Mouse (Mus musculus): ENCODE measurements around the gene Eng. TPM values are rescaled to one million over a fixed set of nuclear protein-coding genes. Genes with fewer than 3 reads are reported as not detected.

Eng gene
- polyA plus RNA-seq, 1 experiment from 2014 or later, result 148 TPM

- no peaks in the 10 kb centered on the region for H3K9me3 ChIP-seq (ENCODE audit: control insufficient read depth, low read length)
- H3K27me3 ChIP-seq (ENCODE audit: control insufficient read depth, insufficient read depth, low read length), result no peaks in the 10 kb centered on the region
- H3K36me3 ChIP-seq (ENCODE audit: control insufficient read depth, insufficient read depth, low read length), result peaks cover 35% of the 10 kb centered on the region
- no peak overlapping the region for H3K4me2 ChIP-seq (ENCODE audit: low read length)
- no peak overlapping the region; the same call in 1 of the 2 replicates for H3K9ac ChIP-seq (ENCODE audit: low read length)
- WGBS, result 16% methylated on average over 5 of the region's 5 CpGs
- H3K4me3 ChIP-seq (ENCODE audit: control insufficient read depth in 1 of 2, insufficient read depth in 1 of 2, low read depth in 1 of 2, low read length in 2 of 2), result no peak overlapping the region
- no peak overlapping the region for H3K27ac ChIP-seq (replicated peaks in 1 of 2; ENCODE audit: control insufficient read depth in 1 of 2, insufficient read depth in 1 of 2, low read depth in 2 of 2, low read length in 2 of 2)
- no peak for ATAC-seq (ENCODE audit: insufficient number of reproducible peaks, insufficient read depth, low FRiP score, low read depth)
- peaks cover 8 to 16% of the 10 kb centered on the region in 2 experiments for H3K4me1 ChIP-seq (ENCODE audit: control insufficient read depth in 2 of 2, insufficient read depth in 2 of 2, low read length in 2 of 2)
Observed at GRCm38 (mm10) chr2:32689420-32689819, 43.0 kb downstream of the Eng start.

- Histone ChIP-seq H3K4me2 (ENCODE audit: low read length) (no peak overlapping the region), H3K27me3 (ENCODE audit: control insufficient read depth, insufficient read depth, low read length) (no peaks in the 10 kb centered on the region), H3K9me3 (ENCODE audit: control insufficient read depth, low read length) (no peaks in the 10 kb centered on the region), H3K4me1 (ENCODE audit: control insufficient read depth in 2 of 2, insufficient read depth in 2 of 2, low read length in 2 of 2) (peaks cover 10 to 18% of the 10 kb centered on the region in 2 experiments), H3K4me3 (ENCODE audit: control insufficient read depth in 1 of 2, insufficient read depth in 1 of 2, low read depth in 1 of 2, low read length in 2 of 2) (no peak overlapping the region), H3K27ac (replicated peaks in 1 of 2; ENCODE audit: control insufficient read depth in 1 of 2, insufficient read depth in 1 of 2, low read depth in 2 of 2, low read length in 2 of 2) (no peak overlapping the region), H3K36me3 (ENCODE audit: control insufficient read depth, insufficient read depth, low read length) (peaks cover 19% of the 10 kb centered on the region), H3K9ac (ENCODE audit: low read length) (no peak overlapping the region)
- WGBS, result 83% methylated on average over 11 of the region's 11 CpGs
- ATAC-seq (ENCODE audit: insufficient number of reproducible peaks, insufficient read depth, low FRiP score, low read depth), result no peak
Observed at GRCm38 (mm10) chr2:32691041-32691440, 44.6 kb downstream of the Eng start.

GRCm38 (mm10) chr2:32692496-32692895, 46.1 kb downstream of the Eng start:
- Histone ChIP-seq H3K27me3 (ENCODE audit: control insufficient read depth, insufficient read depth, low read length) (no peaks in the 10 kb centered on the region), H3K9ac (ENCODE audit: low read length) (no peak overlapping the region), H3K4me1 (ENCODE audit: control insufficient read depth in 2 of 2, insufficient read depth in 2 of 2, low read length in 2 of 2) (peaks cover 10 to 18% of the 10 kb centered on the region in 2 experiments), H3K27ac (replicated peaks in 1 of 2; ENCODE audit: control insufficient read depth in 1 of 2, insufficient read depth in 1 of 2, low read depth in 2 of 2, low read length in 2 of 2) (no peak overlapping the region), H3K9me3 (ENCODE audit: control insufficient read depth, low read length) (no peaks in the 10 kb centered on the region), H3K4me3 (ENCODE audit: control insufficient read depth in 1 of 2, insufficient read depth in 1 of 2, low read depth in 1 of 2, low read length in 2 of 2) (no peak overlapping the region), H3K4me2 (ENCODE audit: low read length) (peak overlapping the region; percentile 96), H3K36me3 (ENCODE audit: control insufficient read depth, insufficient read depth, low read length) (peaks cover 6% of the 10 kb centered on the region)
- 96% methylated on average over 14 of the region's 14 CpGs for WGBS
- ATAC-seq (ENCODE audit: insufficient number of reproducible peaks, insufficient read depth, low FRiP score, low read depth), result no peak

GRCm38 (mm10) chr2:32693282-32693681, 46.9 kb downstream of the Eng start:
- peak overlapping the region; percentile 96 for H3K4me2 ChIP-seq (ENCODE audit: low read length)
- ATAC-seq (ENCODE audit: insufficient number of reproducible peaks, insufficient read depth, low FRiP score, low read depth), result no peak
- H3K27me3 ChIP-seq (ENCODE audit: control insufficient read depth, insufficient read depth, low read length), result no peaks in the 10 kb centered on the region
- no peaks in the 10 kb centered on the region for H3K36me3 ChIP-seq (ENCODE audit: control insufficient read depth, insufficient read depth, low read length)
- H3K4me1 ChIP-seq (ENCODE audit: control insufficient read depth in 2 of 2, insufficient read depth in 2 of 2, low read length in 2 of 2), result peaks cover 10 to 18% of the 10 kb centered on the region in 2 experiments
- peak overlapping the region; percentile 95 for H3K9ac ChIP-seq (ENCODE audit: low read length)
- H3K27ac ChIP-seq (replicated peaks in 1 of 2; ENCODE audit: control insufficient read depth in 1 of 2, insufficient read depth in 1 of 2, low read depth in 2 of 2, low read length in 2 of 2), result peak overlapping the region in 1 of 2 experiments; percentile 67; a peak in 2 of 4 replicates
- peak overlapping the region; percentile 78 to 88 for H3K4me3 ChIP-seq (ENCODE audit: control insufficient read depth in 1 of 2, insufficient read depth in 1 of 2, low read depth in 1 of 2, low read length in 2 of 2)
- H3K9me3 ChIP-seq (ENCODE audit: control insufficient read depth, low read length), result no peaks in the 10 kb centered on the region
- WGBS, result 18% methylated on average over 7 of the region's 7 CpGs

- no peaks in the 10 kb centered on the region for H3K27me3 ChIP-seq (ENCODE audit: control insufficient read depth, insufficient read depth, low read length)
- peaks cover 10 to 18% of the 10 kb centered on the region in 2 experiments for H3K4me1 ChIP-seq (ENCODE audit: control insufficient read depth in 2 of 2, insufficient read depth in 2 of 2, low read length in 2 of 2)
- H3K4me2 ChIP-seq (ENCODE audit: low read length), result peak overlapping the region; percentile 96
- no peaks in the 10 kb centered on the region for H3K36me3 ChIP-seq (ENCODE audit: control insufficient read depth, insufficient read depth, low read length)
- ATAC-seq (ENCODE audit: insufficient number of reproducible peaks, insufficient read depth, low FRiP score, low read depth), result peak; percentile 95
- H3K9me3 ChIP-seq (ENCODE audit: control insufficient read depth, low read length), result no peaks in the 10 kb centered on the region
- under 1% methylated on average over 51 of the region's 51 CpGs for WGBS
- H3K27ac ChIP-seq (replicated peaks in 1 of 2; ENCODE audit: control insufficient read depth in 1 of 2, insufficient read depth in 1 of 2, low read depth in 2 of 2, low read length in 2 of 2), result peak overlapping the region; percentile 61 to 67
- H3K4me3 ChIP-seq (ENCODE audit: control insufficient read depth in 1 of 2, insufficient read depth in 1 of 2, low read depth in 1 of 2, low read length in 2 of 2), result peak overlapping the region; percentile 78 to 88
- peak overlapping the region; percentile 95 for H3K9ac ChIP-seq (ENCODE audit: low read length)
Observed at GRCm38 (mm10) chr2:32693823-32694411, 47.5 kb downstream of the Eng start.

- H3K27ac ChIP-seq (replicated peaks in 1 of 2; ENCODE audit: control insufficient read depth in 1 of 2, insufficient read depth in 1 of 2, low read depth in 2 of 2, low read length in 2 of 2), result 0 out of 4 replicates have a peak overlapping the region, but pooled peaks of 1 of the 2 experiments have one; percentile 58
- no peaks in the 10 kb centered on the region for H3K27me3 ChIP-seq (ENCODE audit: control insufficient read depth, insufficient read depth, low read length)
- H3K4me3 ChIP-seq (ENCODE audit: control insufficient read depth in 1 of 2, insufficient read depth in 1 of 2, low read depth in 1 of 2, low read length in 2 of 2), result peak overlapping the region; percentile 56 to 78; a peak in 3 of 4 replicates
- no peaks in the 10 kb centered on the region for H3K9me3 ChIP-seq (ENCODE audit: control insufficient read depth, low read length)
- no peak for ATAC-seq (ENCODE audit: insufficient number of reproducible peaks, insufficient read depth, low FRiP score, low read depth)
- peaks cover 10 to 15% of the 10 kb centered on the region in 2 experiments for H3K4me1 ChIP-seq (ENCODE audit: control insufficient read depth in 2 of 2, insufficient read depth in 2 of 2, low read length in 2 of 2)
- peak overlapping the region; percentile 96 for H3K4me2 ChIP-seq (ENCODE audit: low read length)
- WGBS, result 87% methylated on average over 12 of the region's 12 CpGs
- H3K9ac ChIP-seq (ENCODE audit: low read length), result peak overlapping the region; percentile 95
- no peaks in the 10 kb centered on the region for H3K36me3 ChIP-seq (ENCODE audit: control insufficient read depth, insufficient read depth, low read length)
Observed at GRCm38 (mm10) chr2:32694691-32695090, 48.3 kb downstream of the Eng start.

- no peak overlapping the region for H3K27ac ChIP-seq (replicated peaks in 1 of 2; ENCODE audit: control insufficient read depth in 1 of 2, insufficient read depth in 1 of 2, low read depth in 2 of 2, low read length in 2 of 2)
- H3K27me3 ChIP-seq (ENCODE audit: control insufficient read depth, insufficient read depth, low read length), result no peaks in the 10 kb centered on the region
- H3K36me3 ChIP-seq (ENCODE audit: control insufficient read depth, insufficient read depth, low read length), result peaks cover 18% of the 10 kb centered on the region
- no peak overlapping the region for H3K9ac ChIP-seq (ENCODE audit: low read length)
- no peaks in the 10 kb centered on the region for H3K4me1 ChIP-seq (ENCODE audit: control insufficient read depth in 2 of 2, insufficient read depth in 2 of 2, low read length in 2 of 2)
- ATAC-seq (ENCODE audit: insufficient number of reproducible peaks, insufficient read depth, low FRiP score, low read depth), result no peak
- H3K4me3 ChIP-seq (ENCODE audit: control insufficient read depth in 1 of 2, insufficient read depth in 1 of 2, low read depth in 1 of 2, low read length in 2 of 2), result no peak overlapping the region
- whole genome bisulfite sequencing, result 75% methylated on average over 6 of the region's 6 CpGs
- H3K9me3 ChIP-seq (ENCODE audit: control insufficient read depth, low read length), result no peaks in the 10 kb centered on the region
- H3K4me2 ChIP-seq (ENCODE audit: low read length), result no peak overlapping the region
Observed at GRCm38 (mm10) chr2:32699680-32700079, 53.3 kb downstream of the Eng start.

All from heart, embryonic 14.5 days (tissue).